Mouse (Mus musculus) T-helper 2 cell (primary cell): ENCODE data around the gene Pink1.

Experiments
- in situ Hi-C: fragments of 300-600 bp; cut with MboI, MseI; formaldehyde crosslinking; loops from one replicate; pipeline ENCODE4 v1.15.1; 2025; ENCODE audit warnings: high pct_unique_total_duplicates

The Pink1 gene

GRCm38 (mm10) chr4:138313021-138313420 lies 13.1 kb downstream of the Pink1 start:
- in situ Hi-C loops = no loop called here

- in situ Hi-C loops = no loop called here
These were observed 14.0 kb downstream of the Pink1 start for GRCm38 (mm10) chr4:138312105-138312504.

- in situ Hi-C loops = no loop called here
These were observed 14.5 kb downstream of the Pink1 start for GRCm38 (mm10) chr4:138311595-138311994.

GRCm38 (mm10) chr4:138310311-138310910 lies 15.7 kb downstream of the Pink1 start:
- in situ Hi-C loops = no loop called here

- in situ Hi-C loops = no loop called here
These were observed 18.4 kb downstream of the Pink1 start for GRCm38 (mm10) chr4:138307739-138308138.

- in situ Hi-C loops = no loop called here
These were observed 19.1 kb downstream of the Pink1 start for GRCm38 (mm10) chr4:138307025-138307424.

- in situ Hi-C loops = no loop called here
These were observed 21.6 kb downstream of the Pink1 start, which contains the start of gene Ddost for GRCm38 (mm10) chr4:138304340-138305104. Gene Ddost (plus strand): TSS chr4:138304730.

- in situ Hi-C loops = no loop called here
These were observed 22.4 kb downstream of the Pink1 start for GRCm38 (mm10) chr4:138303742-138304141.

- in situ Hi-C loops = no loop called here
These were observed 23.1 kb downstream of the Pink1 start for GRCm38 (mm10) chr4:138303011-138303410.

GRCm38 (mm10) chr4:138301271-138301780 lies 24.8 kb downstream of the Pink1 start:
- in situ Hi-C loops = no loop called here

- in situ Hi-C loops = no loop called here
These were observed 32.1 kb downstream of the Pink1 start for GRCm38 (mm10) chr4:138293949-138294550.

GRCm38 (mm10) chr4:138293261-138293948 lies 32.7 kb downstream of the Pink1 start:
- in situ Hi-C loops = no loop called here

- in situ Hi-C loops = no loop called here
These were observed 34.1 kb downstream of the Pink1 start for GRCm38 (mm10) chr4:138292028-138292427.

GRCm38 (mm10) chr4:138288691-138289090 lies 37.4 kb downstream of the Pink1 start:
- in situ Hi-C loops = loop anchor here (10.0 kb wide), 1 partner anchor 444 kb away; no protein-coding TSS in a partner anchor

GRCm38 (mm10) chr4:138286411-138286810 lies 39.7 kb downstream of the Pink1 start:
- in situ Hi-C loops = loop anchor here (10.0 kb wide), 1 partner anchor 442 kb away; no protein-coding TSS in a partner anchor

- in situ Hi-C loops = loop anchor here (10.0 kb wide), 1 partner anchor 438 kb away; no protein-coding TSS in a partner anchor
These were observed 43.3 kb downstream of the Pink1 start for GRCm38 (mm10) chr4:138282834-138283233.

- in situ Hi-C loops = no loop called here
These were observed 47.8 kb downstream of the Pink1 start for GRCm38 (mm10) chr4:138278346-138278745.

GRCm38 (mm10) chr4:138272011-138272997 lies 53.8 kb downstream of the Pink1 start:
- in situ Hi-C loops = no loop called here

- in situ Hi-C loops = no loop called here
These were observed 58.2 kb downstream of the Pink1 start for GRCm38 (mm10) chr4:138267869-138268268.
